Mouse (Mus musculus) midbrain, embryonic 12.5 days (tissue): ENCODE results near the gene Gpc3. TPM values are rescaled to one million over a fixed set of nuclear protein-coding genes. Genes with fewer than 3 reads are reported as not detected.

ENCODE experiments used
- ATAC-seq: fragments of 200-750 bp; cut with Nextera tagmentation; 2 replicates; pipeline ENCODE4 v1.8.0; 2017; ENCODE audit warnings: low read depth, moderate TSS enrichment, moderate library complexity; ENCODE audit not compliant: low FRiP score
- H3K27ac ChIP-seq: fragments of 300-500 bp; sonication (generic); replicated peaks from 2 replicates; pipeline ENCODE4 v1.5.1; 2016; ENCODE audit warnings: mild to moderate bottlenecking
- H3K27me3 ChIP-seq: fragments of 300-500 bp; sonication (generic); 2 replicates; pipeline ENCODE4 v1.6.1; 2016; ENCODE audit warnings: mild to moderate bottlenecking
- H3K36me3 ChIP-seq: fragments of 300-500 bp; sonication (generic); 2 replicates; pipeline ENCODE4 v1.6.1; 2016
- H3K4me1 ChIP-seq: fragments of 300-500 bp; sonication (generic); 2 replicates; pipeline ENCODE4 v1.6.1; 2016
- H3K4me2 ChIP-seq: fragments of 300-500 bp; sonication (generic); replicated peaks from 2 replicates; pipeline ENCODE4 v1.6.1; 2016; ENCODE audit warnings: mild to moderate bottlenecking, moderate library complexity
- H3K4me3 ChIP-seq: fragments of 300-500 bp; sonication (generic); 2 replicates; pipeline ENCODE4 v1.5.1; 2016; ENCODE audit warnings: mild to moderate bottlenecking
- H3K9ac ChIP-seq: fragments of 300-500 bp; sonication (generic); replicated peaks from 2 replicates; pipeline ENCODE4 v1.6.1; 2016; ENCODE audit warnings: mild to moderate bottlenecking, moderate library complexity
- H3K9me3 ChIP-seq: fragments of 300-500 bp; sonication (generic); 2 replicates; pipeline ENCODE4 v1.6.1; 2016; ENCODE audit warnings: mild to moderate bottlenecking
- WGBS: fragments of 180-500 bp; shearing (Covaris S2); methylation state at CpG from one replicate; pipeline ENCODE4 v1.1.7; 2016; 5-methylcytosine and 5-hydroxymethylcytosine counted together
- polyA plus RNA-seq: library from polyadenylated mRNA; unstranded; fragments of >200 nt; fragmentation: Nextera tagmentation; extraction: Ambion mirVana; gene quantifications from 2 replicates; pipeline ENCODE4 v1.2.1, GENCODE M21; 2016

Gene Gpc3
- 150 and 206 TPM in 2 replicates for polyA plus RNA-seq

DNA sequence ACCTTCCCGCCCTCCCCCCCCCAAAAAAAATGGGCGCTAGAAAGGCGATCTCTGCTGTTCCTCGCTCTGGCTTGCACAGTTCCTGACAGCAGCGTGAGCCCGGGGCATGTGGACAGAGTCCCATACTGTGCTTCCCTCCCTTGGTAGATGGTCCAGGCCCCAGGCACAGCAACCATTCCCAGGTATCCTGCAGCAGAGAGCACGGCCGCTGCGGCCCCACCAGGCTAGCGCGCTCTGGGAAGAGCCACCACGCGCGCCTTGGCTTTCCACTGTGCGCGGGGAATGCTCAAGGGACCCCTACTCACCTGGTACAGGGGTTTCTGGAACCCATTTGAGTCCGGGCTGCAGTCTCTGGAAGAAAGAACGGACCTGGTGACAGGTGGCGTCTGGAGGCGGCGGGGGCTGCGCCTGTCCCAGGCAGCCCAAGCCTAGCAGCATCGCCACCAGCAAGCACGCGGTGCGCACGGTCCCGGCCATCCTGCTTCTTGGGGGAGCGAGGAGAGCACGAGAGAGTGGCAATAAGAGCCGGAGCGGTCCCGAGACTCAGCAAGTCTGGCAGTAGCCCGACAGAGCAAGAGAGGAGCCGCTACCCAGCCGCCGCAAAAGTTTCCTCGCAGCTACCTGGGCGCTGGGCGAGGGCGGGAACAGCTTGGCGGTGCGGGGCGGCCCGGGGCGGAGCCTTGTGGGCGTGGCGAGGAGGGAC lies at the start of gene Gpc3:
TSS of gene Gpc3 (minus strand) at position 623 of the 703 bp plus-strand sequence.
- WGBS, result 29% methylated on average over 46 of the region's 48 CpGs

DNA sequence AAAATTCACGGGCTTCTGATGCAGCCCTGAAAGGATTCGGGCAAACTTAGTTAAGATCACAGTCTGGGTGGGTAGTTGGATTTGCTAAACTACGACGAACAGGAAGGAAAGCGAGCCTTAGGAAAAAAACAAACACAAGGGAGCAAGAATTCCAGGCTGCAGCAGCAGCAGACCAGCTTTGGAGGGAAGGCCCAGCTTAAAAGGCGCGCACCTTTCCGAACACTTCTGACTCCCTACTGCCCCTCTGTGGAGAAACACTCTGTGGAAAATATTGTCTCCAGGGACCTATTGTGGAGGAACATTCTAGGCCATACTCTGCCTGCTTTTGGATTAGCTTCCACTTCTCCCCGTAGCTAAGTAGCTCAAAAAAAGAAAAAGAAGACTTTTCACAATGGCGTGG lies 38.2 kb upstream of the Gpc3 start:
- Histone ChIP-seq H3K4me3 (no peak overlapping the region), H3K9ac (0 out of 2 replicates have a peak overlapping the region, but pooled peaks have one; percentile 28), H3K36me3 (no peaks in the 10 kb centered on the region), H3K9me3 (no peaks in the 10 kb centered on the region), H3K27ac (0 out of 2 replicates have a peak overlapping the region, but pooled peaks have one; percentile 39), H3K4me2 (peak overlapping the region; percentile 21), H3K4me1 (peaks cover 8% of the 10 kb centered on the region), H3K27me3 (no peaks in the 10 kb centered on the region)
- WGBS, result 31% methylated on average over 10 of the region's 10 CpGs
- ATAC-seq, result no peak; the same call in 1 of the 2 replicates

More for the DNA sequence above, at the start of gene Gpc3:
- Histone ChIP-seq H3K27me3 (peaks cover 40% of the 10 kb centered on the region; the same call in 1 of the 2 replicates), H3K9me3 (0 out of 2 replicates have a peak, but pooled peaks cover 4% of the 10 kb centered on the region), H3K4me2 (peak within 1 kb of the TSS; percentile 73), H3K9ac (no peak within 1 kb of the TSS; the same call in none of the 2 replicates), H3K36me3 (no peaks in the 10 kb centered on the region), H3K4me3 (peak within 1 kb of the TSS; percentile 45), H3K27ac (no peak within 1 kb of the TSS), H3K4me1 (0 out of 2 replicates have a peak, but pooled peaks cover 11% of the 10 kb centered on the region)
- ATAC-seq, result peak; percentile 73

DNA sequence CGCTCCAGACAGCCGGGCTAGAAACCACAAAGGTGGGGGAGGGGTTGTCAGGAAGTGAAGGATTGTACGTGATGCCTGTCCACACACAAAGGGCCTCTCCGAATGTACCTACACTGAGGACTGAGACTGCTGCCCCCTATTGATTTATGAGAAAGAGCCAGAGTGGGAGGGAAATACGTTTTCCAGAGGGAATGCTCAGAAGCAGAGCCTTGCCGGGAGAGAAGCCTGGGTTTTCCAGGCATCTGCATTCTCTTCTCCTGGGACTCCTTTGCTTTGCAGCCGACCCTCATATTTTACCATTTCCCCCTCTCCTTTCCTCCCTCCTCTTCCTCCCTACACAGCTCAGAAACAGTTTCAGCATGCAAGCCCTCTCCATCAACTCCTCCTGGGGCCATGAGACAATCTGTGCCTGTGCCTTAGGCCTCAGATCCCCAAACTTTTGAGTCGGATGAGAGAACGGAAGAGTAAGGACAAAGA lies 37.8 kb upstream of the Gpc3 start:
- 24% methylated on average over 9 of the region's 9 CpGs for WGBS
- ATAC-seq, result peak; percentile 52; the same call in 1 of the 2 replicates
- no peak overlapping the region for H3K4me3 ChIP-seq
- H3K4me1 ChIP-seq, result peaks cover 8% of the 10 kb centered on the region
- no peaks in the 10 kb centered on the region for H3K9me3 ChIP-seq
- 0 out of 2 replicates have a peak overlapping the region, but pooled peaks have one; percentile 39 for H3K27ac ChIP-seq
- H3K9ac ChIP-seq, result 0 out of 2 replicates have a peak overlapping the region, but pooled peaks have one; percentile 28
- H3K36me3 ChIP-seq, result no peaks in the 10 kb centered on the region
- peak overlapping the region; percentile 21 for H3K4me2 ChIP-seq
- H3K27me3 ChIP-seq, result no peaks in the 10 kb centered on the region

DNA sequence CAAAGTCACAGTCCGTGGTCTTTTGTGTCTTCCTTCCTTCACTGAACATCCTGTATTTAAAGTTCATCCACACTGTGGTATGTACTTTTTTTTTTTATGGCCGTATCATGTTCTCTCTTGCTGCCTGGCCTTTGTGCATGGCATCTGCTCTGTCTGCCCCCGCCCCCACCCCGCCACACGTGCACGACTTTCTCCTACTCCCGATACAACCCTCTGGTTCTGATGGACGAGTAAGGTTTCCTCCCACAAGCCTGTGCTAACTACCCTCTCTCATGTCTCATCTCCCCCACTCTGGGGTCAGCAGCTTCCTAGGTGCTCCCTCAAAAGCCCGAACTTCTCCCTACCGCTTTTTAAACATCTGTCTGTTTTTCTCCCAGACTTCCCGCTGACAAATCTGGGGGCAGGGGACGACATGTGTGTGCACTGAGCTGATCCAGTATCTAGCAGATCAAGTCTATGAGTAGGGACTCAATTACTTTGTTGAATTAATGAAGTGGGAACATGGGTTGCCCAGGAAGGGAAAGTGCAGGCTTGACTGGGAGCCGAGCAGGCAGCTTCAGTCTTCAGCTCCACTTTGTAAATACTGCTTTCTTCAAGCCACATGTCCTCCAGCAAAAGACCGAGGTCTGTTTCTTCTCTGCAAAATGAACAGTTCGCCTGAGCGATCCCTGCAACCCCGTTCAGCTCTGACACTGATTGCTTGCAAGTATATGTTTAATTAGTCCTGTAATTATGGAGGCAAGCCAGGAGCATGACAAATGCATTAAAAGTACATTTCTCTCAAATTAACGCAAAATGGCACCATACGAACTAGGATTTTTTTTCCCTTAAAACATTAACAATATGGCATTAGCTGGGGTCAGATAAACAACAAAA lies 35.4 kb upstream of the Gpc3 start:
- H3K27me3 ChIP-seq, result no peaks in the 10 kb centered on the region
- no peaks in the 10 kb centered on the region for H3K36me3 ChIP-seq
- peak overlapping the region; percentile 25 for H3K4me2 ChIP-seq
- ATAC-seq, result no peak
- 37% methylated on average over 19 of the region's 19 CpGs for WGBS
- H3K9me3 ChIP-seq, result no peaks in the 10 kb centered on the region
- no peak overlapping the region for H3K27ac ChIP-seq
- peaks cover 8% of the 10 kb centered on the region for H3K4me1 ChIP-seq
- no peak overlapping the region for H3K9ac ChIP-seq
- no peak overlapping the region for H3K4me3 ChIP-seq

DNA sequence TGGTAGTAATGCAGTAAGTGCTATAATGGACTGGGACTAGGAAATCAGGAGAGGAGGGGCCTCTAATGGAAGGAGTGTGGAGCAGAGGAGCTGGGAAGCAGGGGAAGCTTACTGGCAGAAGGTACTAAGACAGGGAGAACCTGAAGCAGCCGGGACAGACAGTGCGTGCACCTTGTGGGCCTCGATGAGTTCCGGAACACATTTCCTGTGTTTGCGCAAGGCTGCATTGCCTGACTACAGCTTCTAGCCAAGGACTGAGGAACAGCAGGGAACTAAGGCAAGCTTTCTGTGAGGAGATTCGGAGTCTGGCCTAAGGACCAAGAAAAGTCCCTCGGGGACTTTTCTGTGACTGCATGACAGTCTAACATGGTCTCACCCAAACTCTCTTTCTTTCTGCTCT lies 30.6 kb upstream of the Gpc3 start:
- H3K4me3 ChIP-seq, result no peak overlapping the region
- 67% methylated on average over 7 of the region's 7 CpGs for WGBS
- H3K9me3 ChIP-seq, result no peaks in the 10 kb centered on the region
- H3K27me3 ChIP-seq, result no peaks in the 10 kb centered on the region
- H3K36me3 ChIP-seq, result no peaks in the 10 kb centered on the region
- H3K4me2 ChIP-seq, result no peak overlapping the region
- no peak overlapping the region for H3K9ac ChIP-seq
- no peak for ATAC-seq
- H3K27ac ChIP-seq, result no peak overlapping the region
- H3K4me1 ChIP-seq, result peaks cover 4% of the 10 kb centered on the region

DNA sequence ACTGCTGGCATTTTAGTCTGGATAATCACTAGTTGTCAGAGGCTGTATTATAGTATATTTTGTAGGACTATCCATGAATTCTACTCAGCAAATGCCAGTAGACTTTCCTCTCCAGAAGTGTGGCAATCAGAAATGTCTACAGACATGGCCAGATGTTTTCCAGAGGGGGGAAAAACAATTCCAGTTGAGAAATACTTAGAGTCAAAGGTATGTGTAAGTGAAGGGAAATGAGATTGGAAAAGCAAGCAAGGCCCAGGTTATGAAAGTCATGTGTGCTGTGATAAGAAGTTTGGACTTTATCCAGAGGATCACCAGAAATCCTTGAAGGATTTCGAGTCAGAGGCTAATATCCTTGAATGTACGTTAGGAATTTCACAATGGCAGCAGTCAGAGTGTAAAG lies 29.6 kb upstream of the Gpc3 start:
- ATAC-seq, result no peak
- Histone ChIP-seq H3K27me3 (no peaks in the 10 kb centered on the region), H3K9ac (no peak overlapping the region), H3K4me1 (no peaks in the 10 kb centered on the region), H3K27ac (no peak overlapping the region), H3K9me3 (no peaks in the 10 kb centered on the region), H3K4me3 (no peak overlapping the region), H3K4me2 (no peak overlapping the region), H3K36me3 (no peaks in the 10 kb centered on the region)
- 61% methylated on average over 2 of the region's 2 CpGs for WGBS

DNA sequence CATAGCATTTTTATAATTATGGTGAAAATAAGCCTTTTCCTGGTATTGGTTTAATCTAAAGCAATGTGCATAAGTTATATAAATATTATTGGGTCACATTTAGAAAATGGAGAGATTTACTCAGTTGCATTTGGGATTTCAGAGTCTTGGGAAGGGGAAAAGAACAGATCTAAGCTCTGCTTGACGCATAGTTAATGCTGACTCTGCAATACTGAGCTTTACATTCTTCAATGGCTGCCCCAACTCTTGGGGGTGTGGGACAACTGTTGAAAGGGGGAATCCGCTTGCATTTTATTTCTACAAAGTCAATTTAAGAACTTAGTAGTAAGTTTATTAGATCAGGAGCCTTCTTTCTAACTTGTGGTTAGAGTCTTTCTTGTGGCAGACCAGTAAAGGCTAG lies 28.4 kb upstream of the Gpc3 start:
- no peak overlapping the region for H3K27ac ChIP-seq
- WGBS, result 89% methylated on average over 2 of the region's 2 CpGs
- no peak for ATAC-seq
- H3K36me3 ChIP-seq, result no peaks in the 10 kb centered on the region
- no peaks in the 10 kb centered on the region for H3K27me3 ChIP-seq
- no peak overlapping the region for H3K9ac ChIP-seq
- H3K4me3 ChIP-seq, result no peak overlapping the region
- no peaks in the 10 kb centered on the region for H3K9me3 ChIP-seq
- H3K4me1 ChIP-seq, result no peaks in the 10 kb centered on the region
- H3K4me2 ChIP-seq, result no peak overlapping the region

DNA sequence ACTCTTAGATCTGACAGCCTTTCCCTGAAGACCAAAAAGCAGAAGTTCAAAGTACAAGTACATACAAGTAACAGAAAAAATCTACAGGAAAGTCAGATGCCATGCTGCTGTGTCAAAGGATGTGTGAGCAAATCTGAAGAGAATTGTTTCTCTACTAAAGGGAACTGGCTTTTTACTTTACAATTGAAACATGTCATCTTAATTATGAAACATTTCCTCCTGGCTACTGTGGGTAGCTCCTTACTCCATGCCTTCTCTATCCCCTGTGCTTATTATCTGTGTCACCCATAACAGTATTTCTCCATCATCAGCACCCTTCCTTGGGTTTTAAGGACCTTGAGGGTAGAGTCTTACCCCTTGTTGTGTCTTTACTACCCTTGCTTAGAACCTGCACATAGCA lies 23.7 kb upstream of the Gpc3 start:
- Histone ChIP-seq H3K4me1 (no peaks in the 10 kb centered on the region), H3K27me3 (peaks cover 1% of the 10 kb centered on the region; the same call in 1 of the 2 replicates), H3K36me3 (no peaks in the 10 kb centered on the region), H3K4me2 (no peak overlapping the region), H3K27ac (no peak overlapping the region), H3K9ac (no peak overlapping the region), H3K4me3 (no peak overlapping the region), H3K9me3 (no peaks in the 10 kb centered on the region)
- ATAC-seq, result no peak

DNA sequence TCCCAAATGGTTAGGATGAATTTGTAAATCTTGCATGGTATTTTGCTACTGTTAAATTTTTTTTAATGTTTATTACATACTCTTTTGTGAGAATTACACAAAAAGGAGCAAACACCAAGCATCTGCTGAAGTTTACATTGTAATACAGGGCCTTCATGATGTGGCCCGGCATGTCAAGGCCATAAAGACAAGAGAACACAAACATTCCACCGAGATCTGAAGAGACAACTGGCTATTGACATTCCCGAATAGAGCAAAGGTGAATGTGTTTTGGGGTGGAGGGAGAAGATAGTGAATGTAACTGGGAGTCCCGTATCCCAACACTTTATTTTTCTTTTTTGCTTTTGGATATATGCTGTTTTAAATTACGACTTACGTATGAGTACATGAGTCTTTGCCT lies 20.2 kb upstream of the Gpc3 start:
- Histone ChIP-seq H3K36me3 (no peaks in the 10 kb centered on the region), H3K4me2 (no peak overlapping the region), H3K27ac (no peak overlapping the region), H3K4me1 (peaks cover 5% of the 10 kb centered on the region; the same call in 1 of the 2 replicates), H3K9ac (no peak overlapping the region), H3K4me3 (no peak overlapping the region), H3K9me3 (no peaks in the 10 kb centered on the region), H3K27me3 (peaks cover 12% of the 10 kb centered on the region; the same call in 1 of the 2 replicates)
- WGBS, result 81% methylated on average over 6 of the region's 6 CpGs
- no peak for ATAC-seq

DNA sequence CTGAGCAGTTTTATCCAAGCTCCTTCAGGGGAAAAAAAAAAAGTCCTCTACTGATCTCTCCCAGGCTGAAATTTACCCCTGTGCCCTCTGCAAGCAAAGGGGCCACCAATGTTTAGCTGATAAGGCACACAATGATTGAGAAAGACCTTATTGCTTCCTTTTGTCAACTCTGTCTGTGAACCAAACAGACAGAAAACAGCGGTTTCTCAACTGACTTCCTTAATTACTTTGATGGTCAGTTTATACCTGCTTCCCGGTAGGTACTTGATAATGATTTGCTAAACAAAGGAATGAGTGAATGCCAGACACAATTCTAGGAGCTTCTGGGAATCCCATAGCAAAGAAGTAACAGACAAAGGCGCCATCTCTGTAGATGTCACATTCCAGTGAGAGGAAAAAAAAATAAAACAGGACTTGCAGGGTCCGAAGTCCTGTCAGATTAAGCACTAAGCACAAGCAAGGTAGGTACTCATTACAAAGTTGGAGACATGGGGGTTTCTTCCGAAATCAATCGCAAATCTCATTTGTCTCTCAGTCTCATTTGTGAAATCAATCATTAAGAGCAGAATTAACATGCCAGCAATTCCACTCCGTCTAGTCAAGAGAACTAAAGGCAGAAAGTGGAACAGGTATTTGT lies 19.1 kb upstream of the Gpc3 start:
- peaks cover 5% of the 10 kb centered on the region; the same call in 1 of the 2 replicates for H3K4me1 ChIP-seq
- no peak overlapping the region for H3K4me2 ChIP-seq
- no peak overlapping the region for H3K27ac ChIP-seq
- peaks cover 12% of the 10 kb centered on the region; the same call in 1 of the 2 replicates for H3K27me3 ChIP-seq
- ATAC-seq, result no peak
- H3K36me3 ChIP-seq, result no peaks in the 10 kb centered on the region
- no peaks in the 10 kb centered on the region for H3K9me3 ChIP-seq
- H3K9ac ChIP-seq, result no peak overlapping the region
- no peak overlapping the region for H3K4me3 ChIP-seq
- WGBS, result 34% methylated on average over 7 of the region's 7 CpGs

DNA sequence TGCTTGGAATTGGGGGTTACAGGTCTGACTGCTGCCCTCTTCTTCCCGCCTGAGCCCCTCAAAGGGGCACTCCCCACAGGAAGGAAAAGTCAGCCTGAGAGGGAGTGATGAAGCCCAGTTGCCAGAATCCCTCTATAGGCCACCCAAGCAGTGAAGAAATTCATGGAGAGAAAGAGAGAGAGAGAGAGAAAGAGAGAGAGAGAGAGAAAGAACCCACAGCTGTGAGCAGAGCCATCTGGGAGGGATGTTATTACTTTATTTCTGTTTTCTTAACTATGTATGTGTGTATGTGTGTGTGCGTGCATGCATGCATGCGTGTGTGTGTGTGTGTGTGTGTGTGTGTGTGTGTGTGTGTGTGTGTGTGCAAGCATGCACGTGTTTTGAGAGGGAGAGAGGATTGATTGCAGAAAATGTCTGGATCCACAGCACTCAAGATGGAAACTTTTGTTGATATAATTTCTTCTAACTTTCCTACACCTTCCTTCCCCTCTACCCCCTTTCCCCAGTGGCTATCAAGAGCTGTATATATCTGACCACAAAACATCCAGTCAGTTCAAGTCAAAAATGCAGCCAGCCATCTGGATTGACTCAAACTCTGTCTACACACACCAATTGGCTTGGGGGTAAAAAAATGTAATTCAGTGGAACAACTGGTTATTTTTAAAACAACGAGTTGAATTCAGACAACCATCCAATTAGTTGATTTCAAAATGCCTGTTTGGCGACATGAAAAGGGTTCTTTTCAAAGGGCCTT lies 13.4 kb upstream of the Gpc3 start:
- 64% methylated on average over 6 of the region's 6 CpGs for WGBS

More for the DNA sequence above, 13.4 kb upstream of the Gpc3 start:
- Histone ChIP-seq H3K27me3 (0 out of 2 replicates have a peak, but pooled peaks cover 8% of the 10 kb centered on the region), H3K27ac (no peak overlapping the region), H3K4me1 (peaks cover 5% of the 10 kb centered on the region; the same call in 1 of the 2 replicates), H3K4me3 (no peak overlapping the region), H3K4me2 (no peak overlapping the region), H3K36me3 (no peaks in the 10 kb centered on the region), H3K9me3 (no peaks in the 10 kb centered on the region), H3K9ac (no peak overlapping the region)
- ATAC-seq, result no peak
